Mouse (Mus musculus): Measurements from ENCODE around the gene Il10. TPM values are rescaled to one million over a fixed set of nuclear protein-coding genes. Genes with fewer than 3 reads are reported as not detected.

Gene Il10
- total RNA-seq, 4 experiments from 2014 or later = not detected

DNA sequence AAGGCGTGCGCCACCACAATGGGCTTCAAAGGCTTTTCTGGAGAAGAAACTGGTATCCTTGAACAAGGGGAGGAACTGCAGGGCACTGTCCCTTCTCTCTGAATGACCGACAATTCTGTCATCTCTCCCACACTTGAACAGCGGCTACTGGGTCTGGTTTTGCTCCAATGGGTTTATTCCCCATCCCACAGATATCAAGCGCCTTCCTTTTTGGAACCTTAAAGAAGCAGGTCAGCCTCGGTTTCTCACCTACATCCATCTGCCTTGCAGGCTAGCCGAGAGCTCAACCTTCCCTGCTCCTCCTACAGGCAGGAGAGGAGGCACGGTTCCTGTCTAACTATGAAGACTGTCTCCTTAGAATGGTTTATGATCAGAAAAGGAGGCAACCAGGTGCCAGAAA is 29.3 kb downstream of the Il10 start:
- DNase-seq (ENCODE audit: low spot score) = no peak

GRCm38 (mm10) chr1:131049361-131049806 is 29.7 kb downstream of the Il10 start:
- DNase-seq (ENCODE audit: low spot score) = no peak

GRCm38 (mm10) chr1:131050011-131050410 is 30.4 kb downstream of the Il10 start:
- no peak for DNase-seq (ENCODE audit: low spot score)

GRCm38 (mm10) chr1:131050617-131051016 is 31.0 kb downstream of the Il10 start:
- DNase-seq (ENCODE audit: low spot score) = no peak

GRCm38 (mm10) chr1:131051073-131051472 is 31.4 kb downstream of the Il10 start:
- DNase-seq (ENCODE audit: low spot score) = no peak

DNA sequence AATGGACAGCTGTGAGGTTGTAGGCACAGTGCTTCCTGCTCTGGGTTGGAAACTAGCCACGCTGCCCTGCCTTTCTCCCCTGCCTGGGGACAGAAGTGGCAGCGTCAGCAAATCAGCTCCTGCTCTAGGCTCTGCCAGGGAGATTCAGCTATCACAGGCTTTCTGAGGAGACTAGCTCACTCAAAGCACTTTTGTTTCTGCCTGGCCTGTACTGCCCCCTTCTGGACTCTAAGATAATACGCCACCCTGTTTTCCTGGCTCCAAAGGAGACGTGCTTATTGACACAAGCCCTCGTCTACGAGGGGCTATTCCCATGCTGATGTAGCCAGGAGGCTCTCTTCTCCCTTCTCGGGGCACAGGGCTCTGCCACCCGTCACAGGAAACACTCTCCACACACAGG is 33.6 kb downstream of the Il10 start:
- peak; percentile 68 for DNase-seq (ENCODE audit: low spot score)

DNA sequence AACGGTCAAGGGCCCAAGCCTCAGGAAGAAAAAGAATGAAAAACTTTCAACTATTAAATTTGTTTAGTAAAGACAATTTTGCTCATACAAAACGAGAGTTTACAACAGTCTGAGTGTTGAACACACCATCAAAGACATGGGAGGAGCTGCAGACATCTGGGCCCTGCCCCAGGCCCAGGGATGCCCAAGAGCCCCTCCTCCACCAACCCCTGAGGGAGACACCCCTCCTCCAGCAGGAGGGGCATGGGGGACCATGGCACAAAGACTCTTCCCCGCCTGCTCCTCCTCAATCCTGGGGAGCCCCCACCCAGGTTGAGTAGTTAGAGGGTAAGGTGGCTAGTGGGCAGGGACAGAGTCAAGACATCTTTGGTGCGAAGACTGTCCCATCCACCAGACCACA is 34.0 kb downstream of the Il10 start:
- no peak for DNase-seq (ENCODE audit: low spot score)

DNA sequence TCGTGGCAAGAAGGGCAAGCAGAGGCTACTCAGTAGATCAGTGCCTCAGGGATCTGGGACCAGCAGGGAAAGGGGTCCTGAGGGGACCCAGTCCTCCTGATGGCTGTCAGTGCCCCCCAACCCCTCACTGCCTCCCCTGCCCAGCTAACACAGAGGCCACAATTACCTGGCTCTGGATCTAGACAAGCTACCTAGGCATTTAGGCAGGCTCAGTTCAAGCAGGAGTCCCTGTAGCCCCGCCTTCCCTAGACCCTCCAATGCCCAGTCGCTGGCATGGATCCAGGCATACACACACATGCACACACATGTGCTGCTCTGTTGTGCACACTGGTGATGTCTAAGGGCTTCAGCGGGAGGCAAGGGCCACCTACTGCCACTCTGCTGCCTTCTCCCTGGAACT is 34.6 kb downstream of the Il10 start:
- DNase-seq (ENCODE audit: low spot score) = no peak

- DNase-seq (ENCODE audit: low spot score) = no peak
These were observed 38.8 kb downstream of the Il10 start for GRCm38 (mm10) chr1:131058431-131058830.

- DNase-seq (ENCODE audit: low spot score) = no peak
These were observed 39.8 kb downstream of the Il10 start for GRCm38 (mm10) chr1:131059411-131059810.

- no peak for DNase-seq (ENCODE audit: low spot score)
These were observed 40.2 kb downstream of the Il10 start for GRCm38 (mm10) chr1:131059841-131060240.

GRCm38 (mm10) chr1:131060290-131061253 is 40.9 kb downstream of the Il10 start:
- DNase-seq (ENCODE audit: low spot score) = peak; percentile 45

GRCm38 (mm10) chr1:131061740-131062254 is 42.2 kb downstream of the Il10 start:
- no peak for DNase-seq (ENCODE audit: low spot score)

DNA sequence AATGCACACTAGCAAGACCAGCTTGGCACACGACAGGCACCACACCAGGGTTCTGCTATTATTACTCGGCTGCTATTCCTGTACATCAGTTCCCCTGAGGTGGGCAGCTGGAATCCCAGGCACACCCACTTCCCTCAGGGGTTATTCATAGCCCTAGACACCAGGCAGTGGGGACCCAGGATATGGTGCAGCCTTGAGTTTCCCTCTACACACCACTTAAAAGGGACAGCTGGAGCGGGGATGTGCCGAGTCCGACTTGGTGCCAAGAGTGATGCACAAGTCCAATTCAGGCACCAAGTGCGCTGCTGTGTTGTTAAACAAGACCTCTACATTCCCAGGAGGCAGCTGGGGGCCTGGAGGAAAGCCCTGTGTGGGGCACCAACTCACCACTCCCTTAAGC is 43.2 kb downstream of the Il10 start:
- no peak for DNase-seq (ENCODE audit: low spot score)

GRCm38 (mm10) chr1:131064202-131064601 is 44.6 kb downstream of the Il10 start:
- DNase-seq (ENCODE audit: low spot score) = no peak

GRCm38 (mm10) chr1:131068011-131068727 is 48.5 kb downstream of the Il10 start:
- no peak for DNase-seq (ENCODE audit: low spot score)

GRCm38 (mm10) chr1:131069010-131069409 is 49.4 kb downstream of the Il10 start:
- DNase-seq (ENCODE audit: low spot score) = no peak

- DNase-seq (ENCODE audit: low spot score) = no peak
These were observed 52.8 kb downstream of the Il10 start for GRCm38 (mm10) chr1:131072376-131072990.

GRCm38 (mm10) chr1:131074524-131074938 is 54.9 kb downstream of the Il10 start:
- DNase-seq (ENCODE audit: low spot score) = no peak

Measured in heart, adult 8-10 months (tissue).